Mouse (Mus musculus) liver, postnatal 0 days (tissue): Measurements from ENCODE around the gene Hnrnpul2. TPM values are rescaled to one million over a fixed set of nuclear protein-coding genes. Genes with fewer than 3 reads are reported as not detected.

Experiments
- ATAC-seq: fragments of 200-750 bp; cut with Nextera tagmentation; 2 replicates; pipeline ENCODE4 v1.8.0; 2017; ENCODE audit warnings: mild to moderate bottlenecking, moderate library complexity
- DNase-seq: peaks from one replicate; pipeline ENCODE4 v3.0.0-alpha.2; 2016
- H3K27ac ChIP-seq: fragments of 300-500 bp; sonication (generic); 2 replicates; pipeline ENCODE4 v1.5.1; 2014; ENCODE audit warnings: antibody characterized with exemption, moderate library complexity, mild to moderate bottlenecking, low read depth
- H3K27me3 ChIP-seq: fragments of 300-500 bp; sonication (generic); 2 replicates; pipeline ENCODE4 v1.6.1; 2014; ENCODE audit warnings: low read length, control low read depth, mixed read lengths; ENCODE audit not compliant: insufficient read depth
- H3K36me3 ChIP-seq: fragments of 300-500 bp; sonication (generic); replicated peaks from 2 replicates; pipeline ENCODE4 v1.6.1; 2014; ENCODE audit warnings: mild to moderate bottlenecking, control low read depth, low read length, moderate library complexity, mixed read lengths; ENCODE audit not compliant: insufficient read depth
- H3K4me1 ChIP-seq: fragments of 300-500 bp; sonication (generic); 2 replicates; pipeline ENCODE4 v1.6.1; 2014; ENCODE audit warnings: antibody characterized with exemption, mild to moderate bottlenecking, control low read depth; ENCODE audit not compliant: insufficient read depth
- H3K4me2 ChIP-seq: fragments of 300-500 bp; sonication (generic); 2 replicates; pipeline ENCODE4 v1.6.1; 2014; ENCODE audit warnings: low read depth, mild to moderate bottlenecking, low read length, moderate library complexity, mixed read lengths
- H3K4me3 ChIP-seq: fragments of 300-500 bp; sonication (generic); 2 replicates; pipeline ENCODE4 v1.5.1; 2014; ENCODE audit warnings: low read depth, low read length
- H3K9ac ChIP-seq: fragments of 300-500 bp; sonication (generic); replicated peaks from 2 replicates; pipeline ENCODE4 v1.6.1; 2014; ENCODE audit warnings: mild to moderate bottlenecking, moderate library complexity
- H3K9me3 ChIP-seq: fragments of 300-500 bp; sonication (generic); 2 replicates; pipeline ENCODE4 v1.6.1; 2016; ENCODE audit warnings: mild to moderate bottlenecking, control low read depth, low read length, mixed read lengths
- CTCF ChIP-seq: sonication (generic); IDR thresholded peaks from 2 replicates; pipeline ENCODE4 v1.5.1; 2016; ENCODE audit warnings: antibody characterized with exemption, low read depth
- EP300 ChIP-seq: IDR thresholded peaks from 2 replicates; pipeline ENCODE4 v1.6.1; 2016; ENCODE audit warnings: antibody characterized with exemption, low read depth, mild to moderate bottlenecking
- WGBS: fragments of 180-500 bp; shearing (Covaris S2); extraction: QIAGEN DNeasy Blood & Tissue Kit; methylation state at CpG from one replicate; pipeline ENCODE4 v1.1.7; 2014; ENCODE audit not compliant: insufficient replicate concordance; 5-methylcytosine and 5-hydroxymethylcytosine counted together
- polyA plus RNA-seq: library from polyadenylated mRNA; unstranded; fragments of >200 nt; fragmentation: Nextera tagmentation; extraction: Ambion mirVana; gene quantifications from 2 replicates; pipeline ENCODE4 v1.2.1, GENCODE M21; 2015

Gene Hnrnpul2
- polyA plus RNA-seq, 1 experiment from 2014 or later, result 2.1 TPM

- Histone ChIP-seq H3K4me2 (peak overlapping the region; percentile 93), H3K9me3 (no peaks in the 10 kb centered on the region), H3K36me3 (peaks cover 14% of the 10 kb centered on the region), H3K9ac (peak overlapping the region; percentile 92), H3K4me1 (peaks cover 40% of the 10 kb centered on the region), H3K27ac (peak overlapping the region; percentile 100), H3K27me3 (no peaks in the 10 kb centered on the region), H3K4me3 (peak overlapping the region; percentile 74)
- 3% methylated on average over 20 of the region's 20 CpGs for WGBS
- peak; percentile 4; the same call in 1 of the 2 replicates for ATAC-seq
- TF ChIP-seq CTCF (no peak), EP300 (no peak)
- no peak for DNase-seq
Measured at GRCm38 (mm10) chr19:8774951-8775421, 44.8 kb upstream of the Hnrnpul2 start.

GRCm38 (mm10) chr19:8786008-8786781, 33.6 kb upstream of the Hnrnpul2 start, which contains the start of gene Taf6l:
Taf6l (minus strand) TSS chr19:8786417.
- DNase-seq (peak; percentile 94), ATAC-seq (peak; percentile 100)
- Histone ChIP-seq H3K4me1 (peaks cover 6% of the 10 kb centered on the region; the same call in 1 of the 2 replicates), H3K4me2 (peak within 1 kb of the TSS; percentile 68), H3K27ac (peak within 1 kb of the TSS; percentile 57), H3K36me3 (peaks cover 23% of the 10 kb centered on the region), H3K9ac (peak within 1 kb of the TSS; percentile 63), H3K27me3 (no peaks in the 10 kb centered on the region), H3K4me3 (peak within 1 kb of the TSS; percentile 62), H3K9me3 (no peaks in the 10 kb centered on the region)
- 2% methylated on average over 32 of the region's 32 CpGs for whole genome bisulfite sequencing
- TF ChIP-seq EP300 (no peak), CTCF (peak; percentile 48)

- Histone ChIP-seq H3K36me3 (peaks cover 11% of the 10 kb centered on the region), H3K27ac (no peak overlapping the region), H3K4me3 (no peak overlapping the region), H3K27me3 (no peaks in the 10 kb centered on the region), H3K4me1 (peaks cover 6% of the 10 kb centered on the region; the same call in 1 of the 2 replicates), H3K9me3 (no peaks in the 10 kb centered on the region), H3K9ac (no peak overlapping the region), H3K4me2 (no peak overlapping the region)
- TF ChIP-seq CTCF (no peak), EP300 (no peak)
- DNase-seq, result no peak
- ATAC-seq, result no peak
- WGBS, result 55% methylated on average over 3 of the region's 3 CpGs
Measured at GRCm38 (mm10) chr19:8788521-8788920, 31.3 kb upstream of the Hnrnpul2 start.

- H3K4me3 ChIP-seq, result no peak overlapping the region
- no peaks in the 10 kb centered on the region for H3K9me3 ChIP-seq
- H3K4me1 ChIP-seq, result peaks cover 6% of the 10 kb centered on the region; the same call in 1 of the 2 replicates
- WGBS, result 65% methylated on average over 1 of the region's 1 CpGs
- H3K27me3 ChIP-seq, result no peaks in the 10 kb centered on the region
- H3K36me3 ChIP-seq, result peaks cover 16% of the 10 kb centered on the region
- H3K9ac ChIP-seq, result no peak overlapping the region
- H3K27ac ChIP-seq, result no peak overlapping the region
- no peak overlapping the region for H3K4me2 ChIP-seq
- DNase-seq, result no peak
- TF ChIP-seq CTCF, result no peak
- TF ChIP-seq EP300, result no peak
- ATAC-seq, result no peak
Measured at GRCm38 (mm10) chr19:8789171-8789570, 30.6 kb upstream of the Hnrnpul2 start.

GRCm38 (mm10) chr19:8790171-8790570, 29.6 kb upstream of the Hnrnpul2 start:
- ATAC-seq (no peak), DNase-seq (no peak)
- no peaks in the 10 kb centered on the region for H3K9me3 ChIP-seq
- H3K4me1 ChIP-seq, result peaks cover 6% of the 10 kb centered on the region; the same call in 1 of the 2 replicates
- no peak overlapping the region for H3K9ac ChIP-seq
- H3K27ac ChIP-seq, result no peak overlapping the region
- 78% methylated on average over 7 of the region's 7 CpGs for WGBS
- H3K4me2 ChIP-seq, result no peak overlapping the region
- H3K27me3 ChIP-seq, result no peaks in the 10 kb centered on the region
- H3K4me3 ChIP-seq, result no peak overlapping the region
- TF ChIP-seq EP300 (no peak), CTCF (no peak)
- H3K36me3 ChIP-seq, result peaks cover 26% of the 10 kb centered on the region

GRCm38 (mm10) chr19:8798264-8798946, 21.4 kb upstream of the Hnrnpul2 start, which contains the start of gene Polr2g:
Polr2g (minus strand) TSS chr19:8798577.
- Histone ChIP-seq H3K27me3 (no peaks in the 10 kb centered on the region), H3K9ac (peak within 1 kb of the TSS; percentile 73), H3K9me3 (no peaks in the 10 kb centered on the region), H3K4me1 (peaks cover 25% of the 10 kb centered on the region), H3K36me3 (peaks cover 23% of the 10 kb centered on the region), H3K4me2 (peak within 1 kb of the TSS; percentile 80), H3K27ac (peak within 1 kb of the TSS; percentile 77), H3K4me3 (peak within 1 kb of the TSS; percentile 68)
- WGBS, result under 1% methylated on average over 25 of the region's 25 CpGs
- ATAC-seq (peak; percentile 64), DNase-seq (peak; percentile 91)
- TF ChIP-seq CTCF (no peak), EP300 (0 out of 2 replicates have a peak, but pooled peaks have one; percentile 19)
